Mouse (Mus musculus) layer of hippocampus, adult 9-11 months (tissue): ENCODE measurements around the gene Tcaf3.

Source experiments
- DNase-seq: peaks from one replicate; pipeline ENCODE4 v3.0.0; 2022

Tcaf3 gene

DNA sequence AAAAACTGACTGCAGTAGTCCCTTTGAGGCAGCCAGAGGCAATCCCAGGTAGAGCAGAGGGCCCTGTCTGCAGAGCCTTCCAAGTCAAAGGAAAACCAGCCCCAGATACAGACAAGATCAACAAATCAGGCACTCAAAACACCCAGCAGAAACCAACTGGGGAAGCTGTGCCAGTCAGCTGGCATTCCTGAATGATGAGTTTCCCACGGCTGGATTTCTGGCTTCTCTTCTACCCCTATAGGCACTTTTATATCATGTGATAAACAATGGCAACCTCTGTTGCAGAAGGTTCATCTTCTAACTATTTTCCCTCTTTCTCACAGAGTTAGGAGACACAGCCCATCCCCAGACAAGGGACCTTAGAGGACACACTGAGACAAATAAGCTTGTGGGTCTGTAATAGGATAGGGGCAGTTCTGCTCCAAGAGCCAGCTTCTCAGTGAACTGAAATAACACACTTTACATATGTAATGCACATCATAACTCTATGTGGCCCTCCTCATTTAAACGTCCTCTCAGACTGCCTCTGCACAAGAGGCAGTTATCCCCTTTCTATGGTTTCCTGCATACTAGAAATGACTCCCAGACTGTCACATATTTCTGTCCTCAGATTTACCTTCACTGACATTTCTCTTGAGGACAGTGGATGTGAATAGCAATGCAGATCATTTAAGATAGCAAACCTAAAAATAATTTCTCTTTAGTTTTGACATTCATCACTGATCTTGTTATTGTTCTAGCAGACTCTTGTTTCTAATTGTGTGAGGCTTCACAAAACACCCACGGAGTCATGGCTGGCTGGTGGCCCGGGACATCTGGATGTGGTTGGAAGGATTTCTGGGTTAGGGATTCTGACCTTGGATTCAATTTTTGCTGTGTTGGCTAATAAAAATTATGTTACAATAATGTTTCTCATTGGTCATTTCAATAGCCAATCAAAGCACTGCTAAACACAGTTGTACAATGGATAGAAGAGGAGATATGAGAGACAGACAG, 55.2 kb downstream of the Tcaf3 start:
- no peak for DNase-seq

DNA sequence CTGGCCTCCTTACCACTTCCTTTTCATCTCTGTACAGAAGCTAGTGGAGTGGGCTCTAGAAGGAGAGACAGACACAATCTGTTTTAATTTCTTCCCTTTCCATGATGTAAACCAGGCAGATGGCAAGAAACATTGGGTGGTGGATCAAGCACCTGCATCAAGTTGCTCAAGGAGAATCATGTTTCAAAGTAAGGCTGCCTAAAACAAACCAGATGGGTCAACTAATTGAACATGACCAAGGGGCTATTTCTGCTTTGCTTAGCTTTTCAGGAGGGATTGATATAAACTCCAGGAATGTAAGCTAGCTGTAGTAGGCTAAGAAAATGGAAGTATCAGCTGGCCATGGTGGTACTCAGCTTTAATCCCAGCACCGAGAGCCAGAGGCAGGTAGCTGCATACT, 56.8 kb downstream of the Tcaf3 start:
- DNase-seq: no peak

DNA sequence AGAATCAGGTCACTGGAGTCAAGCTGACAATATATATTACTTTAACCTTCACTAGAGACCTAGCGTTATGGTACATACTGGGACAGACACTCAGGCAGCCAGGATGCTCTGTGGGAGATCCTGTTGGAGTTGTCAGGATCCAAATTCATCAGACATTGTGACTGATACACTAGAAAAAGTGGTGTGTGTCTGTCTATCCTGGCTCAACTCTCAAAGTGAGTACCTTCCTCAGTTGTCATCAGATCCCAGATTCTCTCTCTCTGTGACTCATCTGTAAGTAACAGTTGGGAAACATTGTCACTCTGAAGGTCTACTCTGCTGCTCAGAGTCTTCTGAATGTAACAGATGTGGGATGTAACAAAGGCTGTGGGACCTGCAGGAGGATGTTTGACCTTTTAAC, 57.8 kb downstream of the Tcaf3 start:
- DNase-seq: no peak
